ENCODE assay signal across 11 mouse cellular contexts in the genomic region with DNA sequence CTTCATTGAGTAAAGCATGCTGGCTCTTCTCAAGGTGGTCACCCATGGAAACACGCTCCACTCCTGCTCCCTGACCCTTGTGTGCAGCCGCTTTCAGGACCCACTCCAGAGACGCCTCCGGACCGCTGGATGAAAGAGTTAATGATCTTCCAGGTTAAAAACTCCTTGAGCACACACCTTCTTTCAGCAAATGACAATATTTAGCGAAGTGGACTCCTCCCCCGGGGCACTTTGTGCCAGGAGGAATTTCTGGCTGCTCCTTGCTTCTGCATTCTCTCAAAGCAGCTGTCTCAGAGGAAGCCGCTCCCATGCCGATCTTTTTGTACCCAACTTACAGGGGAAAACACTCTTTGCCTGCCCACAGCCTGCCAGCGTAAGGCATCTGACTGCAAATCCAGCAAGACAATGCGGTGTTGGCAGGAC. TPM values are rescaled to one million over a fixed set of nuclear protein-coding genes. Genes with fewer than 3 reads are reported as not detected.
A peak's percentile ranks its signal among the peaks of the same experiment; 100 is the strongest.
DNase-seq lines count a peak whose midpoint lies in the region; TF ChIP-seq lines count a peak whose summit lies in the region.
"Had no signal": no experiment of that assay in that cellular context is flagged by ENCODE, and none has a peak within 500 bp of the region (broad histone marks: within the 10 kb centered on the region; RNA-seq: fewer than 3 reads in every experiment).

No protein-coding gene starts in this region.

- TF ChIP-seq CTCF in lung, adult 2 months (IDR thresholded peaks at IDR 0.05; ENCODE audit: insufficient read depth, low read length) = no peak

- TF ChIP-seq POLR2A in lung, adult 2 months (IDR thresholded peaks at IDR 0.05; ENCODE audit: borderline replicate concordance, extremely low read depth, low read depth, low read length) = no peak

- H3K27ac ChIP-seq in heart, embryonic 10.5 days = no peak overlapping the region
- H3K27ac ChIP-seq: limb, embryonic 13.5 days had no signal

- DNase-seq in cerebellum, adult 9-11 months = peak; percentile 4
- DNase-seq in cerebellum, adult 9-10 months = no peak
- DNase-seq in lung, adult 2 months = peak; percentile 38
- no peak for DNase-seq in lung, postnatal 14 days
- peak; percentile 24 to 39 for DNase-seq in left cerebral cortex, postnatal 36 days (ENCODE audit: low spot score in 2 of 2)
- peak; percentile 56 for DNase-seq in testis, postnatal 10 days (ENCODE audit: low spot score)
- DNase-seq in c-Kit-positive CD71-positive TER-119-positive erythroid progenitor cells, embryonic 14.5 days (ENCODE audit: low spot score) = no peak
- DNase-seq in heart, embryonic 10.5 days (ENCODE audit: low spot score) = no peak
- DNase-seq: gastrocnemius, postnatal 14 days had no signal

- H3K4me3 ChIP-seq in lung, adult 2 months (replicated peaks; ENCODE audit: extremely low read depth, low read depth, low read length) = peak overlapping the region; percentile 37
- no peak overlapping the region for H3K4me3 ChIP-seq in heart, embryonic 10.5 days
- H3K4me3 ChIP-seq: limb, embryonic 13.5 days; myocyte had no signal

- intact Hi-C loops in left cerebral cortex, postnatal 36 days (cut with DNase I) = loop anchor here (2.0 kb wide), 1 partner anchor 78 kb away; no protein-coding TSS in a partner anchor

- H3K36me3 ChIP-seq in heart, embryonic 10.5 days = no peaks in the 10 kb centered on the region
- H3K36me3 ChIP-seq: limb, embryonic 13.5 days had no signal

- H3K9me3 ChIP-seq in heart, embryonic 10.5 days = no peaks in the 10 kb centered on the region
- H3K9me3 ChIP-seq: limb, embryonic 13.5 days had no signal

- no peaks in the 10 kb centered on the region for H3K4me1 ChIP-seq in lung, adult 2 months (ENCODE audit: control insufficient read depth, insufficient read depth, low read length)
- no peaks in the 10 kb centered on the region for H3K4me1 ChIP-seq in heart, embryonic 10.5 days
- H3K4me1 ChIP-seq: limb, embryonic 13.5 days had no signal

- no peaks in the 10 kb centered on the region for H3K27me3 ChIP-seq in heart, embryonic 10.5 days (ENCODE audit: insufficient read depth, poor library complexity, severe bottlenecking)
- H3K27me3 ChIP-seq: limb, embryonic 13.5 days had no signal

- 57% methylated on average over 11 of the region's 11 CpGs for WGBS in lung, adult 2 months
- 69% methylated on average over 11 of the region's 11 CpGs for WGBS in heart, embryonic 10.5 days

RNA-seq across cellular contexts. Expression of a gene that starts 3.4 kb away (rescaled TPM):
- polyA plus RNA-seq in lung, adult 2 months (2012; rRNA removed) = 3.0 and 6.3 TPM in 2 replicates
- total RNA-seq in left cerebral cortex, postnatal 36 days (2021) = 10 to 100 TPM; 10.3 to 12.7 TPM
- polyA plus RNA-seq in heart, embryonic 10.5 days (2016; fragmentation: Nextera tagmentation; extraction: Ambion mirVana) = 0.07 and 0.11 TPM in 2 replicates
- total RNA-seq: gastrocnemius, postnatal 14 days had no signal
- polyA plus RNA-seq: limb, embryonic 13.5 days had no signal

RNA-seq across cellular contexts. Expression of a gene that starts 37.9 kb away (rescaled TPM):
- polyA plus RNA-seq in lung, adult 2 months (2012; rRNA removed) = 6.9 and 9.6 TPM in 2 replicates
- 100 to 1,000 TPM; 109 to 113 TPM for total RNA-seq in left cerebral cortex, postnatal 36 days (2021)
- 41.5 and 50.9 TPM in 2 replicates for polyA plus RNA-seq in heart, embryonic 10.5 days (2016; fragmentation: Nextera tagmentation; extraction: Ambion mirVana)

Comparison
In these comparisons a context has a peak if more than half of its experiments do, and no peak if none do; other contexts are left out.
1. DNase-seq: peak in cerebellum, adult 9-11 months (single experiment), lung, adult 2 months (single experiment), left cerebral cortex, postnatal 36 days (2 of 2) and testis, postnatal 10 days (single experiment); none in cerebellum, adult 9-10 months (single experiment), lung, postnatal 14 days (single experiment), c-Kit-positive CD71-positive TER-119-positive erythroid progenitor cells, embryonic 14.5 days (single experiment) and heart, embryonic 10.5 days (single experiment).